Mouse (Mus musculus) c-Kit-positive CD71-positive TER-119-negative erythroid progenitor cells, embryonic 14.5 days (primary cell): Measurements from ENCODE around the gene Kirrel3.

ENCODE experiments used
- DNase-seq: peaks from one replicate; pipeline ENCODE4 v3.0.0-alpha.2; 2013; ENCODE audit warnings: low read depth

Kirrel3 gene

DNA sequence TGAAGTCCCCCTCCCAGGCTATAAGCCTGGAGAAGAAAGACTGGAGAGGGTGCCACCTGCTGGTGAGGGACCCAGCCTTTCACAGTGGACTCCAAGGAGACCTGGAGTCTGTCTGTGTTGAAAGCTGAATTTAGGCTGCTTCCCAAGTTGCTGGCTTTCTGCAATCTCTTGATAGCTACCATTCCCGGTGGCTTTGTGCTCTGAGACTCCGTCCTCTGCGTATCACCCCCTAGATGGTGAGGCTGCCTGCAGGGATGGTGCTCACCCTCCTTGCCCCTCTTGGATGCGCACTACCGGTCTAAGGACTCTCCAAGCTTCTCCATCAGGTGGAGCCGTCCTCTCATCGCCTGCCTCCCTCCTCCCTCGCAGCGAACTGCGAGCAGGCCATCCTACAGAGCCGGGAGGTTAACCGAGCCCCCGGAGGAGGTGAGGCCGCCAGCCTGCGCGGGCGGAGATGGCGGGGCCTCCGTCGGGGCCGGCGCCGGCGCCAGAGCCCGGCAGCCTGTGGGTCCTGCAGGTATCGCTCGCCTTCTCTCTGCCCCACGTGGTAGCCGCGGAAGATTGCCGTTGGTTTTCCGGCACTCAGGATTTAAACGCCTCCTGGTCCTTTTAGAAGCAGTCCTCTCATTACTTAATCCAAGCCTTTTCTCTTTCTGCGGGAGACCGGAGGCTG, at the start of gene Kirrel3:
TSS of gene Kirrel3 (plus strand) at position 136 of the 673 bp plus-strand sequence.
- no peak for DNase-seq

- no peak for DNase-seq
These were observed 45.0 kb upstream of the Kirrel3 start for GRCm38 (mm10) chr9:34440721-34441120.

DNA sequence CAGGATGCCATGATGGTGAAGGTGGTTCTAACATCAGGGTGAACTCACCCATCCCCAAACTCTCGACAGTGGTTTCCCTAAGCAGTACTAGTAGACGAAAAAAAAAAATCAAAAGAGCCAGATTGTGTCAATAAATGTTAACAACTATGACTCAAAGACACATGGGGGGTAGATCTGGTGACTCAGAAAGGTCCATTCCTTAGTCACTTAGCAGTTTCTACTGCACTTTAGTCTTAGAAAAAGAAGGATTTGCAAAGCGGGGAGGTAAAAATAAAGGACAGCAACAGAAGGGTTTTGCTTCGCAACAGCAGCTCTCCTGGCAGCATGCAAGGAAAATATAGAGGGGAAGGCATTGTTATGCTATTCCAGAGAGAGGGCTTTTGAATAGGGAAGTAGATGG, 41.7 kb upstream of the Kirrel3 start:
- no peak for DNase-seq

DNA sequence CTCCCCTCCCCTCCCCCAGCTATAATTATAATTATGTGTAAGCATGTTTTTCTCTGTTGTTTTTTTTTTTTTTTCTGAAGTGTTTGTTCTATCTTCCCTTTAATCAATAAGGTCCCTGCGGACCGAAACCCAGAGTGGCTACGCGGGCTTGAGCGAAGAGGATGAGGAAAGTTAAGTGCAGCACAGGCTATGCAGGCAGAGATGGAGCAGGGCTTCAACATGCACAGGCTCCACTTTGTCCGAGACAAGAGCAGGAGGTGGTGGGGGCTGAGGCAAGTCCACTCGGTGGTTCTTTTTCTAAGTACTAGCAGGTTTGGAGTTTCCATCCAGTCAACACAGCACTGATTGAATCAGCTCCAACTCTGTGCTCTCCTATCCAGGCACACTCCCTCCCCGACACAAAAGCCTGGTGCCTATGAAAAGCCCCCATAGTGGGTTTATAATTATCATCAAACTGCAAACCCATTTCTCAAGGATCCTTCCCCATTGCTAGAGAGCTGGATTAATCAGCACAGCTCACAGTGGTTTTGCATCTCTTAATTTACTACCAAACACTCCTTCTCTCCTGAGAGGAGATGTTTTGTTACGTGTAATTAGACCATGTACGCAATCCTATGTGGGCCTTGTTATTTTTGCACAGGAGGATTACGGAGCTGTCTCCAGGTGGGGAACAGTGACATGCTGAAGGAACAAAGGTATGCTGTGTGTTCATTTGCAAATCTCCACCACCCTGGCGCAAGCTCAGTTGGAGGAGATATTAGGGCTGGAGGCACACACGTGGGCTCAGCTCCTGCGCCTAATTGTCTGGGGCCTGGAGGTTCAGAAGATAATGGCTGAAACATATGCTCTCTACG, 39.0 kb upstream of the Kirrel3 start:
- no peak for DNase-seq

GRCm38 (mm10) chr9:34447736-34448135, 38.0 kb upstream of the Kirrel3 start:
- no peak for DNase-seq

- no peak for DNase-seq
These were observed 37.2 kb upstream of the Kirrel3 start for GRCm38 (mm10) chr9:34448467-34448866.

- no peak for DNase-seq
These were observed 27.5 kb upstream of the Kirrel3 start for GRCm38 (mm10) chr9:34458189-34458588.

GRCm38 (mm10) chr9:34459968-34460367, 25.7 kb upstream of the Kirrel3 start:
- no peak for DNase-seq

DNA sequence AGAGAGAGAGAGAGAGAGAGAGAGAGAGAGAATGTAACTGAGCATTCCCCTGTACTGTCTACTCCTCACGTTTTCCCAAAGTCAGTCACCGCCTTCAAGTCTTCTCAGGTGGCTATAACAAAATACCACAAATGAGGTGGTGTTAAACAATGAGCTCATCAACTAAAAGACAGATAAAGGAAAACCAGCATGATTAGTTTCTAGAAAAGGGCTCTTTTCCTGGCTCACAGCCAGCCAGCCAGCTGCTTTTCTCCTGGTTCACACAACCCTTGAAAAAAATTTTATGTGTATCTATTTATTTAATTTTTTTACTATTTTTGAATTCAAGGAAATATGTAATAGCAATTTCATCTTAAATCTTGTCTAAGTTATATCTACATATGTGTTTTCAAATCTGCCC, 22.0 kb upstream of the Kirrel3 start:
- DNase-seq, result no peak

GRCm38 (mm10) chr9:34466058-34466457, 19.6 kb upstream of the Kirrel3 start:
- DNase-seq, result no peak

DNA sequence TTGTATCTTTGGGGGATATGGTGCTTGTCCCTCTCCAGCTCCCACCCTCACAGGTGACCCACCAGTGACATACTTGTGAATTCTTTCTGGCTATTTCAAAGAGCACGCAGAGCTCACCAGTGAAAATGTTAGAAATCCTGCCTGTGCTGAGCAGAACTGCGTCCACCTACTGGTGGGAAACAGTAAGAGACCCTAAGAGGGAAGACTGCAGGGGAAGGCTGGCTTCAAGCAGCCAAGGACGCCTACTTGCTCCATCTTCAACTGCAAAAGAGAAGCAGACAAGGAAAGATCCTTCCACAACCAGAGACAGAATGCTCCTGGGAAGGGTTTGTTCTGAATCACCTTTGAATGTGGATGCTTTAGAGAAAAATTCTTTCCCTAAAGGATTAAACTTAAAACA, 16.5 kb upstream of the Kirrel3 start:
- DNase-seq, result no peak

- no peak for DNase-seq
These were observed 9.5 kb upstream of the Kirrel3 start for GRCm38 (mm10) chr9:34476206-34476605.

DNA sequence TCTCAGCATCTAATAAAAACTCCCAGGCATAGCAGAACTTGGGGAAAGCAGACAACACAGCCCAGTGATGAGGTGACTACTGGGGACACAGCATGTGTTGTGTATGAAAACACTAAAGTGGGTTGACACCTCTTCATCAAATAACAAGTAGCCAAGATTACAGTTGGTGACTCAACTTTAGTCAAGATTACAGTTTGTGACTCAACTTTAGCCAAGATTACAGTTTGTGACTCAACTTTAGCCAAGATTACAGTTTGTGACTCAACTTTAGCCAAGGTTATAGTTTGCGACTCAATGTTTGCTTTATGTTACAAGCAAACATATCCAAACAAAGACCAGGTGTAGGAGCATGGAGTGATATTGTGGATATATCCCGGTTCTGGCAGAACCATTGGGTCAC, 7.2 kb upstream of the Kirrel3 start:
- DNase-seq, result no peak

GRCm38 (mm10) chr9:34483236-34483635, 2.5 kb upstream of the Kirrel3 start:
- DNase-seq, result no peak

DNA sequence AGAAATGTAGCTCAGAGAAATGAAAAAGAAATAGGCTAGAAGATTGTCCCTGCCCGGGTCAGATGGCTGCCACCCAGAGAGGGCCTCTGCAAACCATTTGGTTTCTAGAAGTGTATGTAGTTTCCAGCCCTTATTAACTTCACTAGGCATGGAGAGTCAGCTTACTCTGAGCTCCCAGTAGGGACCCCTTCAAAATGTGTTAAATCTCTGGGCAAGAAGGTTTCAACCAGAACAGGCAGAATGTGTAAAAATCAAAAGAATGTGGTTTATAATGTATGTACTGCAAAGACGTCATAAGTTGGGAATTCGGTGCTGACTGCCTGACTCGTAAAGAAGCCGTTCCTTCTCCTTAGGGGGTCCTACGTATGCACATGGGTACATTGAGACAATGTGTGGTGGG, 1.0 kb upstream of the Kirrel3 start:
- DNase-seq, result no peak

GRCm38 (mm10) chr9:34488267-34488666, 2.6 kb downstream of the Kirrel3 start:
- DNase-seq, result no peak

- no peak for DNase-seq
These were observed 3.1 kb downstream of the Kirrel3 start for GRCm38 (mm10) chr9:34488700-34489315.

DNA sequence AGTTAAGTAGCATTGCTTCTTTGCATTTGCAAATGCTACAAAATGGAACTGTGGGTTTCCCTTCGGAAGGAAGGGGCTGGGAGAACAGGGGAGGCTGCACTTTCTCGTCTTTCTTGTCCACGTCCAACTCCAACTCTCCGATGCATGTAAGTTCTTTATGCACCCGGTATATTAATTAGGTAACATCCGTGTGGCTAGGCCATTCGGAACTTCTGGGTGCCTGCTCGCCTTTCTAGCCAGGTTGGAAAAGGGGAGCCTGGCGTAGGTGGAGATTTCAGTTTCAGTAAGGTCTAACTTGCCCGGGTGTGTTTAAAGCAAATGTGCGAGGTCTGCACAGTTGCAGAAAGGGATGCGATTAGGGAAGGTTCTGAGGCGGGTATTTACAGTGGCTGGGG, 3.6 kb downstream of the Kirrel3 start:
- no peak for DNase-seq

GRCm38 (mm10) chr9:34489760-34490159, 4.1 kb downstream of the Kirrel3 start:
- no peak for DNase-seq

GRCm38 (mm10) chr9:34492121-34492520, 6.4 kb downstream of the Kirrel3 start:
- DNase-seq, result no peak

DNA sequence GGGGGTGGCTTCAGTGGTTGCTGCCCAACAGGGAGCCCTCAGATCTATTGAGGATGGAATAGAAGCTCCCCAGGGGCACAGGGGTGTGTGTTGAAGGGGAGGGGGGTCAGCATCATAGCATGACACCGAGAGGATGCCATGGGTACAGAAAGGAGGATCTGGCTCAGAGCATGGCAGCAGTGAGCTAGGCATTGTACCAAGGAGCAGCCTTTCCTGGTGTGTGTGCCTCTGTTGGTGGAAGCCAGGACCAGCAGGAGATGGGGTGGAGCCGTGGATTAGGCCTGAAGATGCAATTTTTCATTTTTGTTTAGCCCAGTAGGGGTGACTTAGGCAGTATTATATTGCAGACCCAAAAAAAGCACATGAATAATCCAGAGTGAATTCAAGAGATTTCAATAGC, 7.9 kb downstream of the Kirrel3 start:
- DNase-seq, result no peak

DNA sequence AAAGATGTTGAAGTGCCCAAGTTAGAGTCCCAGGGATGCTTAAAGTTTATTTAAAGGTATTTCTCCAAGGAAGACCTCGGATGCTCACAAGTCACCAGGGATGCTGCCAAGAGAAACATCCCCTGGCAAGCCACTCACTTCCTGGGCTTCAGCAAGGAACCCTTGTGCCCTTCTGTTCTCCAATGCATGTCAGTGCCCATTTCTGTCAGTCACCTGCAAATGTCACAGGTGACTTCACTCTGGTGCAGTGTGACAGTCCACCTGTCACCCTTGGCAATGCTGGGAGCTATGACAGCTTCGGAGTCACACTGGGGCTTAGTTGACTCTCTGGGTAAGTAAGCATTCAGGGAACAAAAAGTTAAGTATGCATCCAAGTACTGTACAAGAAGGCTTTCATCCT, 12.4 kb downstream of the Kirrel3 start:
- DNase-seq, result no peak

DNA sequence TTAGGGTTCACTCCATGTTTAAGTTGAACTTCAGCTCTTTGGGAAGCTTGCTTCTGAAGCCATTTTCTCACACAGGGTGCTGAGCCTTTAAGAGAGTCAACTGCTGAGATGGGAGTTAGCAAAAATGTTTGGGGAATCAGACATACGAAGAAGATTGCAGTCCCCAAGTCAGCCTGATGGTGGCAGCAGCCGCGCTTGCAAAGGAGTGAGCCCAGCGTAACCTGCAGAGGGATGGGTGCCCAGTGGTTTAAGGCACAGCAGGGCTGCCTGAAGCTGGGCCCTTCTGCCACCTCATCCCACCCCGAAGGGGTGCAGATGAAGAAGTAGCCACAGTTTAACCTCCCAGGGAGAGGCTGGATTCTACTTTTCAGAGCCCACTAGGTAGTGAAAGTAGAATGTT, 13.0 kb downstream of the Kirrel3 start:
- peak; percentile 8 for DNase-seq
